Mouse (Mus musculus): ENCODE data around the gene Gm5751.
"Not testable (repeated sequence)": the region's sequence is repeated elsewhere in the genome, so short reads cannot be mapped to it uniquely, and the experiment has no call there.

Gm5751 gene

GRCm38 (mm10) chrX:8873953-8874352 lies at the start of gene Gm5751:
Gene Gm5751, plus strand, starts transcription at chrX:8874253.
- in situ Hi-C loops (cut with MboI) = not testable (repeated sequence)

- in situ Hi-C loops (cut with MboI) = no loop called here
Observed at GRCm38 (mm10) chrX:8832043-8832442, 42.0 kb upstream of the Gm5751 start.

- in situ Hi-C loops (cut with MboI) = no loop called here
Observed at GRCm38 (mm10) chrX:8843694-8844093, 30.4 kb upstream of the Gm5751 start, which contains the start of gene Gm6592. Gene Gm6592, plus strand, starts transcription at chrX:8843994.

GRCm38 (mm10) chrX:8852486-8852885 lies 21.6 kb upstream of the Gm5751 start:
- in situ Hi-C loops (cut with MboI) = no loop called here

GRCm38 (mm10) chrX:8864331-8864730 lies 9.7 kb upstream of the Gm5751 start:
- in situ Hi-C loops (cut with MboI) = not testable (repeated sequence)

- in situ Hi-C loops (cut with MboI) = no loop called here
Observed at GRCm38 (mm10) chrX:8884336-8884735, 10.3 kb downstream of the Gm5751 start.

- in situ Hi-C loops (cut with MboI) = no loop called here
Observed at GRCm38 (mm10) chrX:8891975-8892342, 17.9 kb downstream of the Gm5751 start.

GRCm38 (mm10) chrX:8892343-8893155 lies 18.5 kb downstream of the Gm5751 start, which contains the start of gene B630019K06Rik:
Gene B630019K06Rik, plus strand, starts transcription at chrX:8892382.
- in situ Hi-C loops (cut with MboI) = no loop called here

GRCm38 (mm10) chrX:8893182-8893651 lies 19.2 kb downstream of the Gm5751 start:
- in situ Hi-C loops (cut with MboI) = no loop called here

- in situ Hi-C loops (cut with MboI) = no loop called here
Observed at GRCm38 (mm10) chrX:8900823-8901222, 26.8 kb downstream of the Gm5751 start.

GRCm38 (mm10) chrX:8901906-8902472 lies 27.9 kb downstream of the Gm5751 start:
- in situ Hi-C loops (cut with MboI) = no loop called here

- in situ Hi-C loops (cut with MboI) = no loop called here
Observed at GRCm38 (mm10) chrX:8921080-8921479, 47.0 kb downstream of the Gm5751 start.

- in situ Hi-C loops (cut with MboI) = no loop called here
Observed at GRCm38 (mm10) chrX:8921813-8922607, 48.0 kb downstream of the Gm5751 start.

- in situ Hi-C loops (cut with MboI) = no loop called here
Observed at GRCm38 (mm10) chrX:8927308-8927707, 53.3 kb downstream of the Gm5751 start.

Data from mature B cell (primary cell).